Mouse (Mus musculus): ENCODE data around the gene Gm44965. TPM values are rescaled to one million over a fixed set of nuclear protein-coding genes. Genes with fewer than 3 reads are reported as not detected.

Gene Gm44965
- polyA plus RNA-seq (2015; fragmentation: Nextera tagmentation; extraction: Ambion mirVana): 1.7 TPM in 1 of 2 replicates, not detected in the other

DNA sequence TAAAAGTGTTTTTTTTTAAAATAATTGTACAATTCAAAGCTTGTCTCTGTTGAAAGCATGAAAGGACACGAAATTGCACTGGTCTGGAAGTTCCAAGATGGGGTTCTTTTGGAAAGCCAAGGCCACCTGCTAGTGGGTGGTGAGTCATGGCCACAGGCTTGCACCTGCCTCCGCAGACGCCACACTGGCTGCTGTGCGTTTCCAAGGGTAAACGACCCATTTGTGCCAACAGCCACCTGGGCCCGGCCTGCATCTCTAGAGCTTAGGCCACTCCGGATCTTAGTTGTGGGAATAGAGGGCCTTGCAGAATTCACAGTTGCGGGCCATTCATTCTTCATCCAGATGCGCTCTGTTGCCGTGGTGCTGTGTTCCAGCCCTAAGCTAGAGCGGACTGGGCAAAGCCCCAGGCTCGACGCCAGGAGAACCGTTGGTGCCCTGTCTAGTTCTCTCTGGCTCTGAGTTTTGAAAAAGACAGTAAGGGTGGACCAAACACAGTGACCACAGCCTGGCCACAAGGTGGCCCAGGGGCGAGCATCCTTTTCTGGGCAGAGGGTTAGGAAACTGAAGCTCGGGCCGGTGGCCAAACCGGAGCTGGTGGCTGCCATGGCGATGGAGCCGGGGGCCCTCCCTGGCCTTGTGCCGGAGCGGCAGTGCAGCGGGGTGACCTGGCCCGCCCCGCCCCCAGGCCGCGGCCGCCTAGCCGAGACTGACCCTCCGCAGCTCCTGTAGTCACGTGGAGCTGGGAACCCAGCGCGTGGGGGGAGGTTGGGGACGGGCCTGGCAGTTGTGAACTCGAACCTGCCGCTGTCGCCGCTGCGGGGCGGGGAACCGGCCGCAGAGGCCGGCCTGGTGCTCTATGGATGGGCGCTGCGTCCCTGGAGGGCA, at the start of gene Gm44965, which contains the start of gene Repin1:
TSS of gene Gm44965 (plus strand) at position 784 of the 885 bp plus-strand sequence.
TSS of gene Repin1 (plus strand) at position 726 of the 885 bp plus-strand sequence.
- ATAC-seq: peak; percentile 93
- Histone ChIP-seq H3K4me1 (peaks cover 18% of the 10 kb centered on the region), H3K4me3 (peak within 1 kb of the TSS; percentile 70), H3K4me2 (peak within 1 kb of the TSS; percentile 75), H3K9me3 (replicated peaks) (peaks cover 25% of the 10 kb centered on the region), H3K27ac (peak within 1 kb of the TSS; percentile 89), H3K9ac (peak within 1 kb of the TSS; percentile 84), H3K27me3 (no peaks in the 10 kb centered on the region), H3K36me3 (ENCODE audit: poor library complexity, severe bottlenecking) (peaks cover 34% of the 10 kb centered on the region)
- WGBS: 4% methylated on average over 45 of the region's 45 CpGs

DNA sequence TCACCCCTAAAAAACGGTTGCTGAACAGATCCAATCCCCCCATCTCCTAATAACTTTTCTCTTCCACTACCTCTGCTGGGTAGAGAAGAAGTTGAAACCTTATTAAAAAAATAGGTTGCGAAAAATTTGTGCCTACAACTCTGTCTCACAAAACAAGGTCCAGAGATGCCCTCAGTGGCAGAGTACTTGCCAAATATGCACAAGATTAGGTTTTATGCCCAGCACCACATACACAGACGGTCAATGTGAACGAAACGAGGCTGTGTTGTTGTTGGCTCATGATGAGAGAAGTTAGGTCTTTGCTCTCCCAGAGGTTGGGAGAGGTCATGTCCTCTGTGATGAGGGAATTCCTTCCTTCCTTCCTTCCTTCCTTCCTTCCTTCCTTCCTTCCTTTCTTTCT, 48.5 kb upstream of the Gm44965 start:
- H3K4me3 ChIP-seq: no peak overlapping the region
- no peaks in the 10 kb centered on the region for H3K9me3 ChIP-seq (replicated peaks)
- no peaks in the 10 kb centered on the region for H3K4me1 ChIP-seq
- H3K36me3 ChIP-seq (ENCODE audit: poor library complexity, severe bottlenecking): peaks cover 22% of the 10 kb centered on the region
- no peak overlapping the region for H3K27ac ChIP-seq
- no peak overlapping the region for H3K4me2 ChIP-seq
- H3K9ac ChIP-seq: no peak overlapping the region
- no peak for ATAC-seq
- WGBS: 80% methylated on average over 5 of the region's 5 CpGs
- H3K27me3 ChIP-seq: no peaks in the 10 kb centered on the region

DNA sequence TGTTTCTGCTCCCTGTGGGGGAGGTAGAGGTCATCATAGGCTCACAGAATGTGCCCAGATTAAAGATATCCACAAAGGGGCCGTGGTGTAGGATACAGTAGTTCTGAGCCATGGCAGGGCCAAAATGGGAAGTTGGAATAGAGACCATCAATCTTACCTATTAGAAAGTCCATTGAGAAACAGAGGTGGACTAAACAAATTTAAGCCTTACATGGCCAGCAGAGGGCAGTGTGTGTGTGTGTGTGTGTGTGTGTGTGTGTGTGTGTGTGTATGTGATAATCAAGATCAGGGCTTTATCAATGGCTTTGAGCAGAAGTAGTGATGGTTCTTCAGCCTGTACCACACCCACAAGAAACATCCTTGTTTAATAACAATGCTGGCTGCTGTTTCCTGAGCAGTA, 47.5 kb upstream of the Gm44965 start:
- WGBS: 50% methylated on average over 1 of the region's 1 CpGs

DNA sequence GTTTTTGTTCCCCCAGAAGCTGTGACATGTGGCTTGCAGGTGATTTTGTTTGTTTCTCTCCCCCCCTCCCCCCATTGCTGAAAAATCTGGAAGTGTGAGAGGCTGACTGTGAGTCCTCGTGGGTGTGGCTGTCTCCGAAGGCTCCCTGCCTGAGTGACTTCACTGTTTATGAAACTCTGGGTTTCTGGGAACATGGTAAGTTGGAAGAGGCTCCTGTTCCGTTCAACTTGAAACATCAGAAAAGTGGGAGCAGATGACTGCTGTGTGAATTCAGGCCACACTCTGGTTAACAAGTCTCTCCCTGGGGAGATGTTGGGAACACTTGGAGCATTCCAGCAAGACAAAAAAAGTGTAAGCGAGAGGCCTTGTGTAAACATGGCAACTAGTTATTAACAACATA, 46.9 kb upstream of the Gm44965 start:
- ATAC-seq: no peak
- no peak overlapping the region for H3K9ac ChIP-seq
- no peak overlapping the region for H3K4me3 ChIP-seq
- no peaks in the 10 kb centered on the region for H3K27me3 ChIP-seq
- no peak overlapping the region for H3K27ac ChIP-seq
- peaks cover 6% of the 10 kb centered on the region; the same call in 1 of the 2 replicates for H3K36me3 ChIP-seq (ENCODE audit: poor library complexity, severe bottlenecking)
- H3K9me3 ChIP-seq (replicated peaks): no peaks in the 10 kb centered on the region
- H3K4me1 ChIP-seq: no peaks in the 10 kb centered on the region
- no peak overlapping the region for H3K4me2 ChIP-seq
- 80% methylated on average over 4 of the region's 4 CpGs for WGBS

More for the DNA sequence above, 47.5 kb upstream of the Gm44965 start:
- H3K4me3 ChIP-seq: no peak overlapping the region
- no peaks in the 10 kb centered on the region for H3K27me3 ChIP-seq
- no peak for ATAC-seq
- H3K9ac ChIP-seq: no peak overlapping the region
- H3K4me2 ChIP-seq: no peak overlapping the region
- H3K27ac ChIP-seq: no peak overlapping the region
- no peaks in the 10 kb centered on the region for H3K9me3 ChIP-seq (replicated peaks)
- peaks cover 11% of the 10 kb centered on the region; the same call in 1 of the 2 replicates for H3K36me3 ChIP-seq (ENCODE audit: poor library complexity, severe bottlenecking)
- H3K4me1 ChIP-seq: no peaks in the 10 kb centered on the region

DNA sequence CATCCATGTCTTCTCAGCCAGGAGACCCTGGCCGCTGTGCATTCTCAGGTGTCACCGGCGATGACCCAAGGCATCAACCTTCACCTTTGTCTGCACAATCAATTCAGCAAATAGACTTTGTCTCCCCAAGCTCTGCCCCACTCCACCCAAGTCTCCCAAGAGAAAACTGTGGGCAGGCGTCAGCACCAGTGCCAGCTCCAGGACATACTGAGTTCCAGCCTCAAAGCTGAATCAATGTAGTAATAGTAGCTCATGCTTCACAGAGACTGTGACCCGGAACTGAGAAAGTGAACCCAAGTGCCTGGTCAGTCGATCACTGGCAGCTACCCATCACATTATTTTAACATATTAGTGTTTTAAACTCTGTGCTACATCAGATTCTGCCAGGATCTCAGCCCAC, 45.4 kb upstream of the Gm44965 start:
- WGBS: 88% methylated on average over 6 of the region's 6 CpGs
- Histone ChIP-seq H3K9me3 (replicated peaks) (no peaks in the 10 kb centered on the region), H3K4me1 (no peaks in the 10 kb centered on the region)

DNA sequence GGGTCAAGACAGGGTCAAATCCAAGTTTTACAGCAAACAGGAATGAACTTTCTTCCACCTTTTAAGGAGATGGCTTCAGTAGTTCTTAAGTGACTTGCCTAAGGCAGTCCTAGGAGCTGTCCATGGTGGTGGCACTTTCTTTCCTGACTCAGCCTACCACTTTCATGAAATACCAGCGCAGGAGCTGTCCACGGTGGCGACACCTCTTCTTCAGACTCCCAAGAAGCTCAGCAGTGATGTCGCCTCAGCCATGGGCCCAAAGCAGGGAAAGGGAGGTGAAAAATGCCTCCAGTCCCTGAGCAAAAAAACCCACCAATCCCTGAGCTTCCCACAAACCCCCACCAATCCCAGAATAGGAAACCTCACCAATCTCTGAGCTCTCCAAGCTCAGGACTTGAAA, 40.8 kb upstream of the Gm44965 start:
- no peaks in the 10 kb centered on the region for H3K27me3 ChIP-seq
- WGBS: 68% methylated on average over 4 of the region's 4 CpGs

More for the DNA sequence above, 45.4 kb upstream of the Gm44965 start:
- no peak overlapping the region for H3K4me3 ChIP-seq
- no peak overlapping the region for H3K9ac ChIP-seq
- no peak for ATAC-seq
- no peak overlapping the region for H3K27ac ChIP-seq
- H3K4me2 ChIP-seq: no peak overlapping the region
- no peaks in the 10 kb centered on the region for H3K36me3 ChIP-seq (ENCODE audit: poor library complexity, severe bottlenecking)
- no peaks in the 10 kb centered on the region for H3K27me3 ChIP-seq

DNA sequence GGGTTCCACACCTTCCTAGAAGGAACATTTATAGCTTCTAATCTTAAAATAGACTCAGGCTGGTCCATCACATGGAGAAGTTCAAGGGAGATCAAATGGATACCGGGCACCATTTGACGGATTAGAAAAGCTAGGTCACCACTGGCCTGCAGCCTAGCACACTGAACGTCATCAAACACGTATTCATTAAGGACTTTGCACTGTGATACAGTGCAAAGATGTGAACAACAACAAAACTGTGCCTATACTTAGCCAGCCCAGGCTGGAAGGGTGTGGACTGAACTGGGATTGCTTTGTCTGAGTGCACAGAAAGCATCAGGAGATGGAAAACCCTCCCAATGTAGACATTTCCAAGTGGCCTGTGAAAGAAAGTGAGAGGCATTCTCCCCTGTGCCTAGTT, 39.9 kb upstream of the Gm44965 start:
- Histone ChIP-seq H3K9me3 (replicated peaks) (no peaks in the 10 kb centered on the region), H3K36me3 (ENCODE audit: poor library complexity, severe bottlenecking) (peaks cover 10% of the 10 kb centered on the region; the same call in 1 of the 2 replicates), H3K27me3 (no peaks in the 10 kb centered on the region), H3K4me2 (peak overlapping the region; percentile 73), H3K4me3 (peak overlapping the region; percentile 47), H3K27ac (peak overlapping the region; percentile 98), H3K4me1 (peaks cover 20% of the 10 kb centered on the region), H3K9ac (peak overlapping the region; percentile 81)
- peak; percentile 16 for ATAC-seq
- 82% methylated on average over 4 of the region's 4 CpGs for WGBS

More for the DNA sequence above, 40.8 kb upstream of the Gm44965 start:
- peaks cover 8% of the 10 kb centered on the region; the same call in 1 of the 2 replicates for H3K36me3 ChIP-seq (ENCODE audit: poor library complexity, severe bottlenecking)
- no peak overlapping the region for H3K4me3 ChIP-seq
- no peak for ATAC-seq
- peaks cover 20% of the 10 kb centered on the region for H3K4me1 ChIP-seq
- no peak overlapping the region for H3K9ac ChIP-seq
- H3K9me3 ChIP-seq (replicated peaks): no peaks in the 10 kb centered on the region
- no peak overlapping the region for H3K27ac ChIP-seq
- no peak overlapping the region for H3K4me2 ChIP-seq

DNA sequence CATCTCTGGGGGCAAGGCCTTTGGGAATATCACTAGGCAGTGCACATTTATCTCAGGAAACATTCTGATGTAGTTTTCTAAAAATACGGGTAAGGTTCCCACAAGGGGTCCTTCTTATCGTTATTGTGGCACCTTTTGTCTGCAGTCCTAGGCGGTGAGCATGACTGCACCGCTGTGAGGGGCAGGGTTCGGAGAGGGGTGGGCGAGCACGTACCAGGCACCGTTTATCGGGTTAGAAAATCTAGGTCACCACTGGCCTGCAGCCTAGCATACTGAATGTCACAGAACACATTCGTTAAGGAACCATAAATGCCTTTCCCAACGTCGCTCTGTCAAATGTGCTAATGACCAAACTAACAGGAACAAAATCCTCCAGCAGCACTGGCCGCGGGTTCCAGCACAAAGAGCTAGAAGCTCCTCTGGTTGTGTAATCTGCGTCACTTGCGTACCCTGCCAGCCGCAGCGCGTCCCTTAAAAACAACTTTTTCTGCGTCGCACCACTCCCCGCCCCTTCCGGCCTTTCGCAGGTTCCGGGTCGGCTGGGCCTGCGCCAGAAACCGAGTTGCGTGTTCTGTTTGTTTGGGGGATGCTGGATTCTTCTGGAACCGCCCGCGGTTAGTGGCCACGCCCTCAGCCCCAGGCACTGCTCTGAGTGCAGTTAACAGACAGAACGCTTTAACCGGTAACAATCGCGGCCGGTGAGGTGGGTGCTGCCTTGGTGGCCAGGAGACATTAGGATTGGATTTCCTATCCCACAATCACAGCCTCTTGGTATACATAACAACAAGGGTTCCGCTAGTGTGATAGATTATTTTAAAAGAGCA, 39.2 kb upstream of the Gm44965 start, which contains the start of gene Lrrc61:
TSS of gene Lrrc61 (plus strand) at position 517 of the 824 bp plus-strand sequence.
- WGBS: under 1% methylated on average over 39 of the region's 39 CpGs

DNA sequence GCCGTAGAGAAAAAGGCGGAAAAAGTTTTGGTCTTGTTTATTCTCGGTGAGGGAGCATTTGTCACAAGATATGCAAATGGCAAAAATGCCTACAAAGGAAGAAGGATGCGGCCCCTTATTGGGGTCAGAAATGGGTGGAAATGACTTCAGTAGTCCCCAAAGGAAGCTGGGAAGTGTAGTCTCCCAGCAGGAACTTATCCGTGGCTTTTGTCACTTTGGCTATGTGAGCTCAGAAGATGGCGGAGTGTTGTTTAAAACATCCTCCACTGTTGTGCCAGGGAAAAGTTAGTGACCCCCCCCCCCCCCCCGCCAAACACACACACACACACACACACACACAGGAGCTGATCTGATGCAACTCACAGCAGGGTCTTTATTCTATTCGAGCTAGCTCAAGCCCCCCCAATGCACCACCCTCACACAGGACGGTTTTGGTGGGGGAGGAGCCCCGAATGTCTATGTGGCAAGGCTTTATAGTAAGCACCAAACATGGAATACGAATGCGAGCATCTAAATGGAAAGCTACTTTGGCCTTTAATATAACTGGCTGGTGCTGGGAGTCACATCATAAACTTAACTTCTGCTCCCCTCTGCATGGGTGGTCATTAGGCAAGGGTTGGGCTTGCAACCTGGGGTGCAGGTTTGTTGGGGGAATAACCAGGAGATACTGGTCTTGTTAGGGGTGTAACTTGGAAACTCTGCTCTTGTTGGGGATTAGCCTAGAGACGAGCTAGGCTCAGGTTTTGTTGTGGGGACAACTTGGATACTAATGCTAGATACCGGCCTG, 38.4 kb upstream of the Gm44965 start:
- Histone ChIP-seq H3K27ac (peak overlapping the region; percentile 98), H3K4me2 (peak overlapping the region; percentile 73), H3K36me3 (ENCODE audit: poor library complexity, severe bottlenecking) (peaks cover 16% of the 10 kb centered on the region; the same call in 1 of the 2 replicates), H3K27me3 (no peaks in the 10 kb centered on the region), H3K4me3 (peak overlapping the region; percentile 47), H3K9ac (peak overlapping the region; percentile 81), H3K4me1 (peaks cover 20% of the 10 kb centered on the region), H3K9me3 (replicated peaks) (no peaks in the 10 kb centered on the region)
- ATAC-seq: peak; percentile 86
- WGBS: 25% methylated on average over 14 of the region's 14 CpGs

More for the DNA sequence above, 39.2 kb upstream of the Gm44965 start, which contains the start of gene Lrrc61:
- Histone ChIP-seq H3K9ac (peak within 1 kb of the TSS; percentile 81), H3K4me1 (peaks cover 20% of the 10 kb centered on the region), H3K4me2 (peak within 1 kb of the TSS; percentile 73), H3K9me3 (replicated peaks) (no peaks in the 10 kb centered on the region), H3K36me3 (ENCODE audit: poor library complexity, severe bottlenecking) (peaks cover 16% of the 10 kb centered on the region; the same call in 1 of the 2 replicates), H3K27me3 (no peaks in the 10 kb centered on the region), H3K27ac (peak within 1 kb of the TSS; percentile 98), H3K4me3 (peak within 1 kb of the TSS; percentile 47)
- ATAC-seq: peak; percentile 94

DNA sequence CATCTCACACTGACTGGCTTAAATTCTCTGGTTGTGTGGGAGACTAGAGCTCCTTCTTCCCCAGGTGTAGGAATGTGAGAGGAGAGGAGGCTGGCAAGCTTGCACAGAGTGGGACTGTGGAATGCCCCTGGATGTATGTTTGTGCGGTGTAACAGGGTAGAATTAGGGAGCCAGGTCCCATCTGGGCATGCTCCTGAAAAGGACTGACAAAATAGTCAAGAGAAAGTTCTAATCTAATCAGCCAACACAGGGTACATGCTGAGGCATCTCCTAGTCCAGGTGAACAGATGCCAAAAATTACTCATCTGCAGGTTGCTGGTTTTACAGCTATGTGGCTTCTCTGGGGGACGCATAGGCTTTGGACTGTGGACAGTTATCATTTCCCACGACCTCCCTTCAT, 37.8 kb upstream of the Gm44965 start:
- ATAC-seq: no peak
- no peak overlapping the region for H3K9ac ChIP-seq
- H3K27me3 ChIP-seq: no peaks in the 10 kb centered on the region
- H3K9me3 ChIP-seq (replicated peaks): no peaks in the 10 kb centered on the region
- H3K27ac ChIP-seq: peak overlapping the region; percentile 98; the same call in 1 of the 2 replicates
- H3K36me3 ChIP-seq (ENCODE audit: poor library complexity, severe bottlenecking): peaks cover 16% of the 10 kb centered on the region; the same call in 1 of the 2 replicates
- H3K4me2 ChIP-seq: peak overlapping the region; percentile 73; the same call in 1 of the 2 replicates
- WGBS: 86% methylated on average over 3 of the region's 3 CpGs
- H3K4me3 ChIP-seq: peak overlapping the region; percentile 47; the same call in 1 of the 2 replicates
- H3K4me1 ChIP-seq: peaks cover 20% of the 10 kb centered on the region

All from forebrain, embryonic 13.5 days (tissue).